Mouse (Mus musculus) layer of hippocampus, postnatal 14 days (tissue): ENCODE measurements around the gene Dnajb12. TPM values are rescaled to one million over a fixed set of nuclear protein-coding genes. Genes with fewer than 3 reads are reported as not detected.

Source experiments
- DNase-seq, 2 experiments: peaks; one replicate each; pipeline ENCODE4 v3.0.0; 2021 to 2022; ENCODE audit warnings: low spot score in 2 of 2, mixed read lengths in 1 of 2
- total RNA-seq, 2 experiments: library from RNA; stranded (reverse); gene quantifications; 2 replicates each; pipeline ENCODE4 v1.2.3; 2021

Gene Dnajb12
- total RNA-seq, 2 experiments from 2014 or later, result 48.0 to 50.1 TPM

DNA sequence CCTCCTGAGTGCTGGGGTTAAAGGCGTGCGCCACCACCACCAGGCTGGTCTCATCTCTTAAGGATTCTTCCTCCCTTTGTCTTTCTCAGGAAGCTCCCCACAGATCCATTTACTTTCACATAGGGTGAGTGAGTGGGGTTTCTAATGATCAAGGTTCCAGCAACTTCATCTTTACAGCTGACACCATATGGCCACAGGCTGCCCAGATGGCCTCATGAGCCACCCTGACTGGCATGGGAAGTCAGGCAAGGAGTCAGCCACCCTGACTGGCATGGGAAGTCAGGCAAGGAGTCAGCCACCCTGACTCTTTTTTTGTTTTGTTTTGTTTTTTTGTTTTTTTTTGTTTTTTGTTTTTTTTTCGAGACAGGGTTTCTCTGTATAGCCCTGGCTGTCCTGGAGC lies 66.1 kb downstream of the Dnajb12 start:
- no peak for DNase-seq

DNA sequence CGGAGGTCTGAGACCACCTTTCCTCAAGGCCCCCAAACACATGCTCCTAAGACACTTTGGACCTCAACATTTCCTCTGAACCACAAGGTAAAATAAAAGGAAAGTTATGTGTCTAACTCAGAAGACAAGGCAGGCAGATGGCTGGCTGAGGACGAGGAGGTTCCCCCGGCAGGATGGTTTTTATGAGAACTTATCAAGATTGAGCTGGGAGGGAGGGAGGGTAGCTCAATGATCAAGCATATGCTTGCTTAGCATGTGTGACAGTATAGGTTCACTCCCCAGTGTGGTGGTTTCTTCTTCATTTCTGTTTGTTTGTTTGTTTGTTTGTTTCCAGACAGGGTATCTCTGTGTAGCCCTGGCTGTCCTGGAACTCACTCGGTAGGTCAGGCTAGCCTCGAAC lies 67.0 kb downstream of the Dnajb12 start:
- no peak for DNase-seq

GRCm38 (mm10) chr10:59947296-59948073 lies 68.1 kb downstream of the Dnajb12 start:
- DNase-seq, result no peak

- DNase-seq, result no peak
Measured at GRCm38 (mm10) chr10:59948363-59949254, 69.3 kb downstream of the Dnajb12 start.

Other genes starting within 250 kb of the Dnajb12 start
- gene Micu1, start 177.1 kb upstream of the Dnajb12 start, total RNA-seq, result 10 to 100 TPM; 79.9 to 96.0 TPM
- 100 to 1,000 TPM in 1 of 2 experiments, 10 to 100 TPM in 1; 99.5 to 106 TPM for gene Ddit4, start 72.3 kb downstream of the Dnajb12 start, total RNA-seq
- 10 to 100 TPM; 18.4 to 19.1 TPM for gene Ascc1, start 123.2 kb downstream of the Dnajb12 start, total RNA-seq
- 10 to 100 TPM; 67.4 to 69.2 TPM for gene Anapc16, start 123.6 kb downstream of the Dnajb12 start, total RNA-seq
- 100 to 1,000 TPM; 497 to 522 TPM for gene Spock2, start 226.7 kb downstream of the Dnajb12 start, total RNA-seq